Mouse (Mus musculus) testis, adult 2 months (tissue): ENCODE measurements around the gene Ankrd39. TPM values are rescaled to one million over a fixed set of nuclear protein-coding genes. Genes with fewer than 3 reads are reported as not detected.
A peak's percentile ranks its signal among the peaks of the same experiment; 100 is the strongest.

Source experiments
- H3K27ac ChIP-seq: fragments of 200-500 bp; 2 replicates; pipeline ENCODE4 v1.5.1; 2012; ENCODE audit warnings: low read depth, low read length; ENCODE audit not compliant: control insufficient read depth, insufficient read depth
- H3K27me3 ChIP-seq: fragments of 200-500 bp; 2 replicates; pipeline ENCODE4 v1.6.1; 2012; ENCODE audit warnings: mild to moderate bottlenecking, low read length, moderate library complexity; ENCODE audit not compliant: control insufficient read depth, insufficient read depth
- H3K36me3 ChIP-seq: fragments of 200-500 bp; 2 replicates; pipeline ENCODE4 v1.6.1; 2012; ENCODE audit warnings: mild to moderate bottlenecking, low read length; ENCODE audit not compliant: control insufficient read depth, insufficient read depth
- H3K4me1 ChIP-seq: fragments of 200-500 bp; 2 replicates; pipeline ENCODE4 v1.6.1; 2012; ENCODE audit warnings: low read length; ENCODE audit not compliant: control insufficient read depth, insufficient read depth
- H3K4me3 ChIP-seq: fragments of 200-500 bp; 2 replicates; pipeline ENCODE4 v1.5.1; 2012; ENCODE audit warnings: low read depth, mild to moderate bottlenecking, low read length, moderate library complexity, mixed read lengths; ENCODE audit not compliant: control insufficient read depth
- CTCF ChIP-seq: fragments of 200-500 bp; IDR thresholded peaks from 2 replicates; pipeline ENCODE4 v1.5.1; 2012; ENCODE audit warnings: low read depth, mild to moderate bottlenecking, inconsistent platforms, low read length, moderate library complexity; ENCODE audit not compliant: control insufficient read depth, insufficient read depth, insufficient replicate concordance
- POLR2A ChIP-seq: fragments of 200-500 bp; IDR thresholded peaks from 2 replicates; pipeline ENCODE4 v1.6.1; 2012; ENCODE audit warnings: low read depth, mild to moderate bottlenecking, inconsistent platforms, low read length, moderate library complexity; ENCODE audit not compliant: control insufficient read depth
- polyA plus RNA-seq: library from polyadenylated mRNA; depleted of rRNA; stranded (reverse); fragments of >200 nt; gene quantifications from 2 replicates; pipeline ENCODE4 v1.2.3, GENCODE M21; 2012

Ankrd39 gene
- polyA plus RNA-seq, 1 experiment: 13.7 TPM

DNA sequence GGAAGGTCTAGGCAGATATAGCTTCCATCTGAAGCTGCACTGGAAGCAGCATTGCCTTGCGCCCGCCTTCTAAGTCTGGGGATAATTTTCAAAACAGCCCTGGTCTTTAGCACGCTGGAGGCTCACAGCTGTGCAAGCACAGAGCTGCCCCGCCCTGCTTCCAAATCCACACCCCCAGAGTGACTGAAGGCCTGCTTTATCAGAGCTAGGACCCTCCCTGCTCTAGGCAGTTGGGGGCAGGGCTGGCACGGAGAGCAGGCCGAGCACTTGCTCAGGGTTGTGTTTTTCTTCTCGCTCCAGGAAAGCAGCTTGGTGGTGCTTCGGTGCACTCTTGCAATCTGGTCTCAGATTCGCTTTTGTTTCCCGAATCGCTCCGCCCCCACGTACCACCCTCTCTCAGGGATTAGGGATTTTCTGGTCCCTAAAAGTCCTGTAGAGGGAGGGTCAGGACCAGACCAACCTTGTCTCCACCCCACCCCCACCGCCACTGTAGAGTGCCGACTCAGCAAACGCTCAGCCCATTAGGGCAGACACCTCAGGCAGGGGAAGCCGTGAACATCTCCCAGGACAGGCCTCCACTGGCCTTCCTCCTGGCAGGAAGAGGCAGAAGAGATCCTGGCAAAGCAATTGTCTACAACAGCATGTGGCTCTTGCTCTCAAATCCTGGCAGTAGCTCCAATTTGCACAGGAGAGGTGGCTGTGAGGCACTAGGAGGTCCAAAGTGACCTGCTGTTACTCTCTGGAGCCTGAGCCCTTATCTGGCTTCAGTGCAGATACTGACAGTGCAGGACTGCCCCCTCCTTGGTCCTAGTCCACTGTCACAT is 33.4 kb upstream of the Ankrd39 start:
- Histone ChIP-seq H3K4me3 (no peak overlapping the region), H3K27ac (peak overlapping the region; percentile 36), H3K36me3 (no peaks in the 10 kb centered on the region; the same call in 1 of the 2 replicates), H3K27me3 (no peaks in the 10 kb centered on the region), H3K4me1 (peaks cover 4% of the 10 kb centered on the region; the same call in 1 of the 2 replicates)
- no peak; the same call in 1 of the 2 replicates for TF ChIP-seq POLR2A
- no peak for TF ChIP-seq CTCF

DNA sequence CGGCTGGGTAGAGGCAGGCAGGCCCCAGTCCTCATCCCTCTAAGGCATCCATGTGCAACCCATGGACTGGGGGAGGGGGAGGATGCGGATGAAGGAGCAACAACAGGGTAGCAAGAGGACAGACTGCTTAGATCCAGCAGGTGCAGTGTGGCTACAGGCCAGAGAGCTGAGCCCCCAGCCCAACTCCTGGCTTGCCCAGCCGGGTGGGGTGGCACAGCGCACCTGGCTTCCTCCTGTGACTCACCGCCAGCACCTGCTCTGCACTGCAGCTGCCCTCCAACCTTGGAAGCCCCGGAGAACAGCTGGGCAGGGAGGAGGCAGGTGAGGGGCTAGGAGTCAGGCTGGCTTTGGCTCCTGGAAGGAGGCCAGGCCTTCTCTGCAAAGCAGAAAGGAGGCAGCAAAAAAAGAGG is 32.7 kb upstream of the Ankrd39 start:
- no peak overlapping the region for H3K4me3 ChIP-seq
- H3K27ac ChIP-seq: no peak overlapping the region
- H3K27me3 ChIP-seq: no peaks in the 10 kb centered on the region
- no peaks in the 10 kb centered on the region; the same call in 1 of the 2 replicates for H3K36me3 ChIP-seq
- TF ChIP-seq POLR2A: no peak
- TF ChIP-seq CTCF: no peak
- peaks cover 4% of the 10 kb centered on the region; the same call in 1 of the 2 replicates for H3K4me1 ChIP-seq

DNA sequence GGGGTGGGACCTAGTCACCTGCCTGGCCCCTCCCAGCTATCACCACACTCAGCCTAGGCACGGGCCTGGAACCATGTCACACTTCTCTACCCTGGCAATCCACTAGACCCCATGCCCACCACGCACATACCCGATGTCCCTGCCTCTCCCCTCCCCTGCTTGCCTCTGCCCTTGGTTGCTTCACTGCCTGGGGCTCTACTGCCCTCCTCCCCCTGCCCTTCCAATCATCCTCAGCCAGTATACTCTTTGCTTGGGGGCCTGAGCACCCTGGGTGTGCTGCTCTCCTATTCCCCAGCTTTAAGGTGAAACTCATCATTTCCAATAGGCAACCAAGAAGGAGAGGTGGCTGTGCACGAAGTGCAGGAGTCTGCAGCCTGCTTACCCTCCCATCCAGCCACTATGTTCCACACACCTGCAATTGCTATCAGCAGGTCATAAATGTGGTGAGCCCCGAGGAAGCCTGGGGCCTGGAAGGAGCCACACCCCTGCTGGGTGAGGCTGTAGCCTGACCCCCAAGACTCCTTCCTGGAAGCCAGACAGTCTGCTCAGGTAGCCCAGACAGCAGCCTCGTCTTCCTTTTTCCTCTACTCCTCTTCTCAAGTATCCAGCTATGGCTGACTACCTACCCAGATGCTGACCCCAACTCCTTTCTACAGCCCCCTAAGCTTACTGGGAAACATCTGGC is 29.9 kb upstream of the Ankrd39 start:
- Histone ChIP-seq H3K27me3 (no peaks in the 10 kb centered on the region), H3K4me1 (peaks cover 5% of the 10 kb centered on the region), H3K4me3 (no peak overlapping the region), H3K27ac (no peak overlapping the region), H3K36me3 (no peaks in the 10 kb centered on the region)
- TF ChIP-seq POLR2A (no peak), CTCF (no peak)

DNA sequence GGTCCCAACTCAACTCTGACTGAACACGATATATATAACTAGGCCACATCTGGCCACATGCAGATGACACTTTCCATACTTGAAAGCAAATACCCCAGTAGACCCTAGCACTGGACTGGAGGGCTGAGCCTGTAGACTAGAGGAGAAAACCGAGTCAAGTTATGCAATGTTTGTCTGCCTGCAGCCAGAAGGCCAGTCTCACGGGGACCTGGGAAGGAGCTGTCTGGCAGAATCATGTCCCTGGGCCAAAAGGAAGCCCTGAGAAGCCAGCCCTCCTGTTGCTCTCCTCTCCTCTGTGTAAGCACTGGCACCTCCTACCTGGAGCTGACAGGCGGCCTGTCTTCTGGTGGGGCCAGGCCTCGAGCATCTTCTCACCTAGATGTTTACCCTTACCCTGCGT is 28.1 kb upstream of the Ankrd39 start:
- H3K27ac ChIP-seq: no peak overlapping the region

DNA sequence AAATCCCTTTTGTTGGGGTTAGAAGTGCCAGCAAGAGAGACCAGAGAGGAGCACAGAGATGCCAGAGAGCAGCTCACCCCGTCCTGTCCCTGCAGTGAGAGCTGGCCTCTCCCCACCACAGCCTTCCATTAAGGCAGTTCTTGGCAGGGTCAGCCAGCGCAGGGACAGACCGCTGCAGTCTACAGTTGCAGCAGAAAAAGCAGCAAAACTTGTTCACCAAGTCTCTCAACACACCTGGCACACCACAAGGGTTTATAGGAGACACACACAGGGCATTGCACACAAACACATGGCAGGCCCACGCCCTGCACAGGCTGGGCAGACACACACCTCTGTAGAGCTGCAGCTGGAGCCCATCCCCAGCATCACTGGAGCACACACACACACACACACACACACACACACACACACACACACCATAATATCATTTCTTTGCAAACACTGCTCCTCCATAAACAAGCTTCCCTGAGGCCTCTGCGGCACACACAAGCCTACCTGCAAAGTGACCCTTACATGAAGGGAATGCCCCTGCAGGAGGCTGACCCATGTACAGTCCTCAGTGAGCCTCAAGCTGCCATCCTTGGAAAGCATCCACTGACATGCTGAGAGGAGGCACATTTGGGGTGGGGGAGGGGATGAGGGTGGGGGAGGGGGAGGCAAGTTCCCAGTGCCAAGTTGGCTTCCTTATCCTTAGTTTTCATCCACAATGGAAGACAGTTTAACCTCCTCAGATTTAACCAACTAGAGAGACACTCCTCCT is 27.1 kb upstream of the Ankrd39 start:
- H3K4me3 ChIP-seq: no peak overlapping the region
- no peak for TF ChIP-seq POLR2A
- TF ChIP-seq CTCF: no peak
- H3K27me3 ChIP-seq: no peaks in the 10 kb centered on the region
- H3K36me3 ChIP-seq: no peaks in the 10 kb centered on the region
- no peak overlapping the region; the same call in 1 of the 2 replicates for H3K27ac ChIP-seq
- peaks cover 4% of the 10 kb centered on the region for H3K4me1 ChIP-seq

More for the DNA sequence above, 28.1 kb upstream of the Ankrd39 start:
- Histone ChIP-seq H3K4me1 (peaks cover 8% of the 10 kb centered on the region), H3K4me3 (no peak overlapping the region), H3K27me3 (no peaks in the 10 kb centered on the region), H3K36me3 (no peaks in the 10 kb centered on the region)
- TF ChIP-seq CTCF: no peak

DNA sequence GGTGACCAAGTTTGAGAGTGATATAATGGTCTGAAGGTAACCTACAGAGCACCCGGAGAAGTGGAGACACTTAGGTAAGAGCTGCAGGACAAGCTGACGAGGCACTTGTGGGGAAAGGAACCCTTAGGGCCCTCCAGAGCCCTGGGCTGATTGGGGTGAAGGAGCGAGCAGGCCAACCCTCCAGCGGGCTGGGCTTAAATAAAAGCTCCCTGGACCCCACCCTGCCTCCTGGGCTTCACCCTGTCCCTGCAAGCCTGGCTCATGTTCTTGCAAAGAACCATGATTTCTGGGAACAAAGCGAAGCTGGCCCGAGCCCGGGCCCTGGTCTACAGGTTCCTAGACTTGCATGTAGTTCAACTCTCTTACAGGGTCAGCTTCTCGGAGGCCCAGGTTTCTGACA is 26.3 kb upstream of the Ankrd39 start:
- peaks cover 4% of the 10 kb centered on the region for H3K4me1 ChIP-seq

DNA sequence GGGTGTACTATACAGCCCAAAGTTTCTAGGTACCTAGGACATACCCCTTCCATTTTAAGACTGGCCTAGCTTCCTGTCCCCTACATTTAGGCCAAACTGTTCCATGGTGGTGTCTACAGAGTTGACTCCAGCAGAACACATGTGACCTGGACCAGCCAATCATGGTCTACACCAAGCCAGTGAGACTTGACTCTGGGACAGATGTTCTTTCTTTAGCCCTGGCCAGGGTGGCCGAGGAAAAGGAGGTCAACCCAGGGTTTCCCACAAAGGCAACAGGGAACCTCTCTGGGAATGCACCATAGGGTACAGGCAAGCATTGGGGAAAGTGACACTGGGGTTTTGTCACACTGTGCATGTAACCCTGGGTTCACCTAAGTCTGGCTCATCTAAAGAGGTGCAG is 25.5 kb upstream of the Ankrd39 start:
- H3K36me3 ChIP-seq: no peaks in the 10 kb centered on the region
- no peak overlapping the region for H3K4me3 ChIP-seq
- TF ChIP-seq POLR2A (no peak), CTCF (no peak)
- H3K27ac ChIP-seq: no peak overlapping the region; the same call in 1 of the 2 replicates
- H3K4me1 ChIP-seq: peaks cover 4% of the 10 kb centered on the region
- H3K27me3 ChIP-seq: no peaks in the 10 kb centered on the region

More for the DNA sequence above, 26.3 kb upstream of the Ankrd39 start:
- Histone ChIP-seq H3K27me3 (no peaks in the 10 kb centered on the region), H3K36me3 (no peaks in the 10 kb centered on the region), H3K27ac (peak overlapping the region; percentile 51; the same call in 1 of the 2 replicates), H3K4me3 (no peak overlapping the region)
- TF ChIP-seq POLR2A: no peak
